Mouse (Mus musculus) myocyte (in vitro differentiated cells): ENCODE results near the gene Tmco4. TPM values are rescaled to one million over a fixed set of nuclear protein-coding genes. Genes with fewer than 3 reads are reported as not detected.

Experiments used
- H3K27me3 ChIP-seq: one replicate; pipeline ENCODE4 v1.6.1; 2011; ENCODE audit not compliant: control insufficient read depth, insufficient read depth, insufficient read length
- H3K36me3 ChIP-seq: one replicate; pipeline ENCODE4 v1.6.1; 2011; ENCODE audit not compliant: control insufficient read depth, insufficient read depth
- H3K4me2 ChIP-seq: one replicate; pipeline ENCODE4 v1.6.1; 2011; ENCODE audit warnings: low read depth, control low read depth
- H3K4me3 ChIP-seq: one replicate; pipeline ENCODE4 v1.5.1; 2011; ENCODE audit warnings: mild to moderate bottlenecking, control low read depth, moderate library complexity
- H3K79me2 ChIP-seq: one replicate; pipeline ENCODE4 v1.6.1; 2011; ENCODE audit not compliant: control insufficient read depth, insufficient read depth
- H3ac ChIP-seq: one replicate; pipeline ENCODE4 v1.6.1; 2011; ENCODE audit not compliant: control insufficient read depth, insufficient read length
- CEBPB ChIP-seq: IDR thresholded peaks from 2 replicates; pipeline ENCODE4 v1.6.1; 2011; ENCODE audit warnings: mild to moderate bottlenecking, moderate library complexity; ENCODE audit not compliant: poor library complexity, insufficient read depth, severe bottlenecking
- E2F4 ChIP-seq: IDR thresholded peaks from one replicate; pipeline ENCODE4 v1.6.1; 2011; ENCODE audit warnings: mild to moderate bottlenecking, control low read depth, moderate library complexity; ENCODE audit not compliant: insufficient read depth
- MAX ChIP-seq: IDR thresholded peaks from one replicate; pipeline ENCODE4 v1.6.1; 2011; ENCODE audit warnings: low read depth, mild to moderate bottlenecking, control low read depth
- MYOD1 ChIP-seq, 3 experiments: IDR thresholded peaks; one replicate each; pipeline ENCODE4 v1.6.1; 2011; ENCODE audit warnings: control low read depth in 2 of 3, low read depth in 2 of 3, mild to moderate bottlenecking in 2 of 3, moderate library complexity in 1 of 3; ENCODE audit not compliant: insufficient read length in 2 of 3, control insufficient read depth in 1 of 3
- MYOG ChIP-seq, 3 experiments: IDR thresholded peaks; one replicate each; pipeline ENCODE4 v1.6.1; 2011; ENCODE audit warnings: control low read depth in 2 of 3, low read depth in 2 of 3, mild to moderate bottlenecking in 2 of 3; ENCODE audit not compliant: insufficient read length in 2 of 3, control insufficient read depth in 1 of 3, insufficient read depth in 1 of 3
- POLR2A ChIP-seq: IDR thresholded peaks from one replicate; pipeline ENCODE4 v1.6.1; 2011; ENCODE audit warnings: low read depth, mild to moderate bottlenecking, control low read depth, moderate library complexity; ENCODE audit not compliant: insufficient read length
- POLR2AphosphoS2 ChIP-seq: IDR thresholded peaks from one replicate; pipeline ENCODE4 v1.6.1; 2011; ENCODE audit warnings: low read depth, control low read depth; ENCODE audit not compliant: insufficient read length
- REST ChIP-seq: IDR thresholded peaks from one replicate; pipeline ENCODE4 v1.6.1; 2011; ENCODE audit warnings: mild to moderate bottlenecking, control low read depth, moderate library complexity; ENCODE audit not compliant: insufficient read depth, insufficient read length
- SRF ChIP-seq: IDR thresholded peaks from one replicate; pipeline ENCODE4 v1.6.1; 2011; ENCODE audit warnings: low read depth; ENCODE audit not compliant: control insufficient read depth, insufficient read length
- TCF12 ChIP-seq: IDR thresholded peaks from one replicate; pipeline ENCODE4 v1.6.1; 2011; ENCODE audit warnings: mild to moderate bottlenecking, control low read depth; ENCODE audit not compliant: poor library complexity, insufficient read depth, severe bottlenecking
- TCF3 ChIP-seq: IDR thresholded peaks from one replicate; pipeline ENCODE4 v1.6.1; 2011; ENCODE audit warnings: low read depth, control low read depth; ENCODE audit not compliant: insufficient read length
- USF1 ChIP-seq: IDR thresholded peaks from one replicate; pipeline ENCODE4 v1.6.1; 2011; ENCODE audit warnings: low read depth, mild to moderate bottlenecking, control low read depth, moderate library complexity
- polyA plus RNA-seq: library from polyadenylated mRNA; unstranded; fragments of >200 nt; fragmentation: generic; extraction: Trizol; gene quantifications from one replicate; pipeline ENCODE4 v1.2.1, GENCODE M21; 2012; ENCODE audit warnings: missing spikeins

Gene Tmco4
- polyA plus RNA-seq, 1 experiment = 3.8 TPM

- Histone ChIP-seq H3K4me2 (no peak overlapping the region), H3K27me3 (peaks cover 10% of the 10 kb centered on the region), H3K4me3 (no peak overlapping the region), H3ac (no peak overlapping the region), H3K79me2 (no peaks in the 10 kb centered on the region), H3K36me3 (no peaks in the 10 kb centered on the region)
- TF ChIP-seq SRF (no peak), POLR2A (no peak), REST (no peak), MAX (no peak), MYOD1 (IDR thresholded peaks at IDR 0.05; ENCODE audit: control insufficient read depth in 1 of 3, insufficient read length in 2 of 3, low read depth in 2 of 3) (no peak), USF1 (no peak), CEBPB (no peak), E2F4 (no peak), POLR2AphosphoS2 (no peak), TCF12 (no peak), TCF3 (no peak), MYOG (IDR thresholded peaks at IDR 0.05; ENCODE audit: control insufficient read depth in 1 of 3, insufficient read depth in 1 of 3, insufficient read length in 2 of 3, low read depth in 2 of 3) (no peak)
These were observed 81.7 kb downstream of the Tmco4 start for GRCm38 (mm10) chr4:139054300-139054923.

- no peaks in the 10 kb centered on the region for H3K36me3 ChIP-seq
- no peak overlapping the region for H3K4me3 ChIP-seq
- H3K79me2 ChIP-seq = no peaks in the 10 kb centered on the region
- TF ChIP-seq E2F4 (no peak), MYOD1 (IDR thresholded peaks at IDR 0.05; ENCODE audit: control insufficient read depth in 1 of 3, insufficient read length in 2 of 3, low read depth in 2 of 3) (no peak), POLR2AphosphoS2 (no peak), MAX (no peak), USF1 (no peak), REST (no peak), SRF (no peak), POLR2A (no peak), CEBPB (no peak), MYOG (IDR thresholded peaks at IDR 0.05; ENCODE audit: control insufficient read depth in 1 of 3, insufficient read depth in 1 of 3, insufficient read length in 2 of 3, low read depth in 2 of 3) (no peak), TCF3 (no peak), TCF12 (no peak)
- no peak overlapping the region for H3K4me2 ChIP-seq
- H3K27me3 ChIP-seq = peaks cover 10% of the 10 kb centered on the region
- H3ac ChIP-seq = no peak overlapping the region
These were observed 82.6 kb downstream of the Tmco4 start for GRCm38 (mm10) chr4:139055336-139055735.

- Histone ChIP-seq H3K4me2 (no peak overlapping the region), H3K79me2 (no peaks in the 10 kb centered on the region), H3K27me3 (peaks cover 10% of the 10 kb centered on the region), H3K4me3 (no peak overlapping the region), H3K36me3 (no peaks in the 10 kb centered on the region), H3ac (no peak overlapping the region)
- TF ChIP-seq POLR2A (no peak), REST (no peak), E2F4 (no peak), TCF3 (no peak), MAX (no peak), SRF (no peak), CEBPB (no peak), USF1 (no peak)
These were observed 83.1 kb downstream of the Tmco4 start for GRCm38 (mm10) chr4:139055744-139056143.

- Histone ChIP-seq H3K36me3 (no peaks in the 10 kb centered on the region), H3K27me3 (peaks cover 10% of the 10 kb centered on the region), H3K4me3 (no peak overlapping the region), H3ac (no peak overlapping the region), H3K4me2 (no peak overlapping the region), H3K79me2 (no peaks in the 10 kb centered on the region)
- no peak for TF ChIP-seq MYOG (IDR thresholded peaks at IDR 0.05; ENCODE audit: control insufficient read depth in 1 of 3, insufficient read depth in 1 of 3, insufficient read length in 2 of 3, low read depth in 2 of 3)
- TF ChIP-seq SRF = no peak
- TF ChIP-seq TCF3 = no peak
- TF ChIP-seq REST = no peak
- no peak for TF ChIP-seq POLR2A
- TF ChIP-seq POLR2AphosphoS2 = no peak
- no peak for TF ChIP-seq E2F4
- no peak for TF ChIP-seq MYOD1 (IDR thresholded peaks at IDR 0.05; ENCODE audit: control insufficient read depth in 1 of 3, insufficient read length in 2 of 3, low read depth in 2 of 3)
- no peak for TF ChIP-seq USF1
- no peak for TF ChIP-seq CEBPB
- TF ChIP-seq MAX = no peak
- no peak for TF ChIP-seq TCF12
These were observed 84.6 kb downstream of the Tmco4 start for GRCm38 (mm10) chr4:139057291-139057690.
